In the genomic region with DNA sequence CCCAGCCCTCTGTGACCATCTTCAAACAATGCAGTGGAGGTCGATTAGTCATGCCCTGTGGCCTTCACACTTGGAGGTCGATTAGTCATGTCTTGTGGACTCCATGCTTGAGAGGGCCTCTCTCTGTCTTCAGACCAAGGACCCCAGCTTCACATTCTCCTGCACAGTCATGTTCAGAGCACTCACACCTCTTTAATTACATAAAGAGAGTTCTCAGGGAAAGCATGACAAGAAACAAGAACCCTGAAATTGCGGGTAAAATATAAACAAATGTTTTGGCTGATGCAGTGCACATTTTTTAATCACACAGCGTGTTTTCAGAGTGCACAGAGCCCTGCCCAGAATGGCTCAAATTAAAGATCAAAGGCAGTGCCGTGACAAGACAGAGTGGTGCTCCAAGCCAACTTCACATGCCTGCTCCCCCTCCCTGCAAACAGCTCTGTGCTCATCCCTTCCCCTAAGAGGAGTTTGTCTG, we compare ENCODE assay signal across 9 mouse cellular contexts.
DNase-seq lines count a peak whose midpoint lies in the region; ATAC-seq lines count a peak whose summit lies in the region.
"Had no signal": no experiment of that assay in that cellular context is flagged by ENCODE, and none has a peak within 500 bp of the region (broad histone marks: within the 10 kb centered on the region; RNA-seq: fewer than 3 reads in every experiment).

No protein-coding gene starts in this region.

- H3K9me3 ChIP-seq in heart, embryonic 10.5 days = no peaks in the 10 kb centered on the region
- no peaks in the 10 kb centered on the region for H3K9me3 ChIP-seq in hindbrain, embryonic 14.5 days (ENCODE audit: control insufficient read depth, low read length)
- H3K9me3 ChIP-seq in midbrain, embryonic 14.5 days (ENCODE audit: control insufficient read depth, low read length) = no peaks in the 10 kb centered on the region
- H3K9me3 ChIP-seq: liver, embryonic 15.5 days had no signal

- no peaks in the 10 kb centered on the region for H3K27me3 ChIP-seq in heart, embryonic 10.5 days (ENCODE audit: insufficient read depth, poor library complexity, severe bottlenecking)
- no peaks in the 10 kb centered on the region for H3K27me3 ChIP-seq in hindbrain, embryonic 14.5 days (ENCODE audit: control insufficient read depth, insufficient read depth, low read length)
- no peaks in the 10 kb centered on the region for H3K27me3 ChIP-seq in midbrain, embryonic 14.5 days (ENCODE audit: control insufficient read depth, insufficient read depth, low read length)
- H3K27me3 ChIP-seq: liver, embryonic 15.5 days had no signal

- DNase-seq in heart, embryonic 10.5 days (ENCODE audit: low spot score) = no peak
- DNase-seq in heart, postnatal 10 days = no peak
- DNase-seq in adrenal gland, adult 8-10 months = peak; percentile 85
- DNase-seq in hindbrain, embryonic 14.5 days (ENCODE audit: low spot score) = no peak
- DNase-seq in midbrain, embryonic 14.5 days = peak; percentile 50
- DNase-seq in thymus, postnatal 14 days = no peak

- peak; percentile 34; the same call in 1 of the 2 replicates for ATAC-seq in hindbrain, embryonic 14.5 days (ENCODE audit: low FRiP score)
- no peak for ATAC-seq in midbrain, embryonic 14.5 days (ENCODE audit: low FRiP score, low TSS enrichment)
- ATAC-seq in CD4-positive, CD25-positive, alpha-beta regulatory T cell, adult 4 months = no peak
- ATAC-seq in erythroblast, adult 5-6 weeks (replicated peaks; ENCODE audit: low FRiP score, poor library complexity, severe bottlenecking) = no peak

- 33% methylated on average over 5 of the region's 5 CpGs for WGBS in heart, embryonic 10.5 days
- 6% methylated on average over 5 of the region's 5 CpGs for WGBS in hindbrain, embryonic 14.5 days
- 12% methylated on average over 5 of the region's 5 CpGs for WGBS in midbrain, embryonic 14.5 days

- H3K36me3 ChIP-seq in heart, embryonic 10.5 days = no peaks in the 10 kb centered on the region
- H3K36me3 ChIP-seq in hindbrain, embryonic 14.5 days (replicated peaks; ENCODE audit: control insufficient read depth, insufficient read depth) = no peaks in the 10 kb centered on the region
- H3K36me3 ChIP-seq in midbrain, embryonic 14.5 days (ENCODE audit: control insufficient read depth, insufficient read depth, low read length) = no peaks in the 10 kb centered on the region
- H3K36me3 ChIP-seq: liver, embryonic 15.5 days had no signal

- H3K4me3 ChIP-seq in heart, embryonic 10.5 days = no peak overlapping the region
- no peak overlapping the region for H3K4me3 ChIP-seq in hindbrain, embryonic 14.5 days (replicated peaks; ENCODE audit: low read length)
- no peak overlapping the region for H3K4me3 ChIP-seq in midbrain, embryonic 14.5 days (replicated peaks; ENCODE audit: low read depth, low read length)
- H3K4me3 ChIP-seq: liver, embryonic 15.5 days had no signal

- peak overlapping the region; percentile 12; the same call in 1 of the 2 replicates for H3K27ac ChIP-seq in heart, embryonic 10.5 days
- no peak overlapping the region for H3K27ac ChIP-seq in hindbrain, embryonic 14.5 days
- H3K27ac ChIP-seq in midbrain, embryonic 14.5 days (replicated peaks; ENCODE audit: low read depth, low read length) = no peak overlapping the region
- H3K27ac ChIP-seq: liver, embryonic 15.5 days had no signal

- H3K4me1 ChIP-seq in heart, embryonic 10.5 days = peaks cover 20% of the 10 kb centered on the region
- peaks cover 15% of the 10 kb centered on the region for H3K4me1 ChIP-seq in hindbrain, embryonic 14.5 days (replicated peaks; ENCODE audit: control insufficient read depth, insufficient read depth, low read length)
- peaks cover 6% of the 10 kb centered on the region; the same call in 1 of the 2 replicates for H3K4me1 ChIP-seq in midbrain, embryonic 14.5 days (ENCODE audit: control insufficient read depth, insufficient read depth, low read length)
- H3K4me1 ChIP-seq: liver, embryonic 15.5 days had no signal

- H3K9ac ChIP-seq in hindbrain, embryonic 14.5 days = no peak overlapping the region
- H3K9ac ChIP-seq in midbrain, embryonic 14.5 days (replicated peaks; ENCODE audit: low read length) = no peak overlapping the region
- H3K9ac ChIP-seq: liver, embryonic 15.5 days had no signal

- intact Hi-C loops in heart, postnatal 10 days (cut with DNase I) = no loop called here

- no peak overlapping the region for H3K4me2 ChIP-seq in hindbrain, embryonic 14.5 days (replicated peaks)
- H3K4me2 ChIP-seq in midbrain, embryonic 14.5 days (ENCODE audit: low read length) = no peak overlapping the region
- H3K4me2 ChIP-seq: liver, embryonic 15.5 days had no signal

Comparison
In these comparisons a context has a peak if more than half of its experiments do, and no peak if none do; other contexts are left out.
1. DNase-seq: peak in adrenal gland, adult 8-10 months (single experiment) and midbrain, embryonic 14.5 days (single experiment); none in heart, embryonic 10.5 days (single experiment), heart, postnatal 10 days (0 of 2), hindbrain, embryonic 14.5 days (single experiment) and thymus, postnatal 14 days (single experiment).